Mouse (Mus musculus) liver, postnatal 0 days (tissue): ENCODE results near the gene Nup107. TPM values are rescaled to one million over a fixed set of nuclear protein-coding genes. Genes with fewer than 3 reads are reported as not detected.

Experiments used
- ATAC-seq: fragments of 200-750 bp; cut with Nextera tagmentation; 2 replicates; pipeline ENCODE4 v1.8.0; 2017; ENCODE audit warnings: mild to moderate bottlenecking, moderate library complexity
- DNase-seq: peaks from one replicate; pipeline ENCODE4 v3.0.0-alpha.2; 2016
- H3K27ac ChIP-seq: fragments of 300-500 bp; sonication (generic); 2 replicates; pipeline ENCODE4 v1.5.1; 2014; ENCODE audit warnings: antibody characterized with exemption, moderate library complexity, mild to moderate bottlenecking, low read depth
- H3K27me3 ChIP-seq: fragments of 300-500 bp; sonication (generic); 2 replicates; pipeline ENCODE4 v1.6.1; 2014; ENCODE audit warnings: low read length, control low read depth, mixed read lengths; ENCODE audit not compliant: insufficient read depth
- H3K36me3 ChIP-seq: fragments of 300-500 bp; sonication (generic); replicated peaks from 2 replicates; pipeline ENCODE4 v1.6.1; 2014; ENCODE audit warnings: mild to moderate bottlenecking, control low read depth, low read length, moderate library complexity, mixed read lengths; ENCODE audit not compliant: insufficient read depth
- H3K4me1 ChIP-seq: fragments of 300-500 bp; sonication (generic); 2 replicates; pipeline ENCODE4 v1.6.1; 2014; ENCODE audit warnings: antibody characterized with exemption, mild to moderate bottlenecking, control low read depth; ENCODE audit not compliant: insufficient read depth
- H3K4me2 ChIP-seq: fragments of 300-500 bp; sonication (generic); 2 replicates; pipeline ENCODE4 v1.6.1; 2014; ENCODE audit warnings: low read depth, mild to moderate bottlenecking, low read length, moderate library complexity, mixed read lengths
- H3K4me3 ChIP-seq: fragments of 300-500 bp; sonication (generic); 2 replicates; pipeline ENCODE4 v1.5.1; 2014; ENCODE audit warnings: low read depth, low read length
- H3K9ac ChIP-seq: fragments of 300-500 bp; sonication (generic); replicated peaks from 2 replicates; pipeline ENCODE4 v1.6.1; 2014; ENCODE audit warnings: mild to moderate bottlenecking, moderate library complexity
- H3K9me3 ChIP-seq: fragments of 300-500 bp; sonication (generic); 2 replicates; pipeline ENCODE4 v1.6.1; 2016; ENCODE audit warnings: mild to moderate bottlenecking, control low read depth, low read length, mixed read lengths
- CTCF ChIP-seq: sonication (generic); IDR thresholded peaks from 2 replicates; pipeline ENCODE4 v1.5.1; 2016; ENCODE audit warnings: antibody characterized with exemption, low read depth
- EP300 ChIP-seq: IDR thresholded peaks from 2 replicates; pipeline ENCODE4 v1.6.1; 2016; ENCODE audit warnings: antibody characterized with exemption, low read depth, mild to moderate bottlenecking
- WGBS: fragments of 180-500 bp; shearing (Covaris S2); extraction: QIAGEN DNeasy Blood & Tissue Kit; methylation state at CpG from one replicate; pipeline ENCODE4 v1.1.7; 2014; ENCODE audit not compliant: insufficient replicate concordance; 5-methylcytosine and 5-hydroxymethylcytosine counted together
- polyA plus RNA-seq: library from polyadenylated mRNA; unstranded; fragments of >200 nt; fragmentation: Nextera tagmentation; extraction: Ambion mirVana; gene quantifications from 2 replicates; pipeline ENCODE4 v1.2.1, GENCODE M21; 2015

Nup107 gene
- polyA plus RNA-seq, 1 experiment from 2014 or later = 15.0 TPM

DNA sequence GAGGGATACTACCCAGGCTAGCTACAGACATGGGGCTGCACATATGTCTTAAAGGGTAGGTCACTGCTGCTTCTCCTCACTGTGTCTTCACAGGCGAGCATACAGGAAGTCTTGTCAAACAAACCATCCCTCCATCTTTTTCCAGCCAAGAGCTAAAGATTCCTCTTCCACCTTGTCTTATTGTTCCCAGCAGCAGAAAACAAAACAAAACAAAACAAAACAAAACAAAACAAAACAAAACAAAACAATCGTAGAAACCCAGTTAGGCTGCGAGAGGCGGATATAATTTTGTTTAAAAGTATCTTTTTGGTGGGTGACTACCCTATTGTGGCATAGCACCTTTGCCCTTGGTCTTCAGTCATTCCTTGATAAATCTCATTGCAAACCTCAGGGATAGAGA lies 49.9 kb downstream of the Nup107 start:
- 84% methylated on average over 4 of the region's 4 CpGs for WGBS
- no peak for ATAC-seq

DNA sequence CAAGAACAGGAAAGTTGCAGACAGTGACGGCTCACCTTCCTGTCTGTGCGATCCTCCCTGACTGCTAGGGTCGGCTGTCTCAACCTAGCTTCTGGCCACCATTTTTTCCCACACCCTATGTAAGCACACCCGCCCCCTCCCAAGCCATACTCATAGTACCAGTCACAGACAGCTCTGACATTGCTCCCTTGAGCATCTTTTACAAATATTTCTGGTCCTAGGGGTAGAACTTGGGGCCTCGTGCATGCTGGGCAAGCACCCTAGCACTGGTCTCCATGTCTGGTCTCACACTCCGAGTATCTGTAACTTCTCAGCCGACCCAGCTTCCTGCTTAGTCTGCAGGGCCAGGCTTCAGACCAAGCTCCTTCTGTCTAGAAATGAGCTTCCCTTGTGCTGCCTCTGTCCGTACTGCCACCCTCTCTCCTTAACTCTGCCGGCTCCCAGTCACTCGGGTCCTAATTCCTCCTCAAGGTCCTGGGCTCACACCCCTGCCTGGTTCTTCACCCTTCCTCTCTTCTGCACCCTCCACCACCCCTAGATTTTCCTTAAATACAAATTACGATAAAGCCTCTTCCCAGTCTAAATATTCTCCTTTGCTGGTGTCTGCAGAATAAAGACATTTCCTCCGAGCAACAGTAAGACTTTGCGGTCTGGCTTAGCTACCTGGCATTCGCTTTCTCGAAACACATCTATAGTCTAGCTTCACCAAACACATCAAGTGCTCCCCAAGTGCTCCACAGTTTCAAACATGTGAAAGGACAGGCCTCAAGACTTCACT lies 50.6 kb downstream of the Nup107 start:
- Histone ChIP-seq H3K9me3 (no peaks in the 10 kb centered on the region), H3K9ac (no peak overlapping the region), H3K4me3 (no peak overlapping the region), H3K27me3 (no peaks in the 10 kb centered on the region), H3K36me3 (peaks cover 12% of the 10 kb centered on the region), H3K4me1 (peaks cover 5% of the 10 kb centered on the region; the same call in 1 of the 2 replicates), H3K4me2 (no peak overlapping the region), H3K27ac (no peak overlapping the region)
- 80% methylated on average over 15 of the region's 15 CpGs for WGBS
- no peak for DNase-seq
- no peak for ATAC-seq
- no peak for TF ChIP-seq EP300
- TF ChIP-seq CTCF = no peak

More for the DNA sequence above, 49.9 kb downstream of the Nup107 start:
- DNase-seq = no peak
- Histone ChIP-seq H3K9ac (no peak overlapping the region), H3K4me1 (peaks cover 5% of the 10 kb centered on the region; the same call in 1 of the 2 replicates), H3K36me3 (peaks cover 12% of the 10 kb centered on the region), H3K27ac (no peak overlapping the region), H3K27me3 (no peaks in the 10 kb centered on the region), H3K4me3 (no peak overlapping the region), H3K9me3 (no peaks in the 10 kb centered on the region), H3K4me2 (no peak overlapping the region)
- TF ChIP-seq EP300 (no peak), CTCF (no peak)

DNA sequence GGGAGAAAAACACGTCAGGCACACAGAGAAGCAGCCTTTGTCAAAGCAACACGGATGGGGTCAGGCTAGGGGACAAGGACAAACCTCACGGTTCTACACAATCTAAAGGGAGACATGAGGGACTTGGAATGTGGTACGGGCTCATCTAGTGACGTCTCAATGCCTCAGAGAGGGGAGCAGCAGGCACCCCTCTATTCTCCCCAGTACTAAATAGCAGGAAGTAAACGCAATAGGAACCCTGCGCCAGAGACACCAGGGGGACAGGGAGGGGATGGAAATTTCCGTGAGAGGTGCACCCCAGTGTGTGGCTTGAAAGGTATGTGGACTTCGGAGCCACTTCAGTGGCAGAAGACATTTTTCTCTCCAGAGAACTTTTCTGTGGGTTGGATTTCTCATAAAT lies 51.6 kb downstream of the Nup107 start:
- Histone ChIP-seq H3K4me3 (no peak overlapping the region), H3K4me1 (peaks cover 7% of the 10 kb centered on the region; the same call in 1 of the 2 replicates), H3K36me3 (peaks cover 12% of the 10 kb centered on the region), H3K9me3 (no peaks in the 10 kb centered on the region), H3K27ac (no peak overlapping the region), H3K9ac (no peak overlapping the region), H3K27me3 (no peaks in the 10 kb centered on the region), H3K4me2 (no peak overlapping the region)
- TF ChIP-seq EP300 = no peak
- no peak for TF ChIP-seq CTCF
- 81% methylated on average over 9 of the region's 9 CpGs for WGBS
- DNase-seq = no peak
- ATAC-seq = no peak

DNA sequence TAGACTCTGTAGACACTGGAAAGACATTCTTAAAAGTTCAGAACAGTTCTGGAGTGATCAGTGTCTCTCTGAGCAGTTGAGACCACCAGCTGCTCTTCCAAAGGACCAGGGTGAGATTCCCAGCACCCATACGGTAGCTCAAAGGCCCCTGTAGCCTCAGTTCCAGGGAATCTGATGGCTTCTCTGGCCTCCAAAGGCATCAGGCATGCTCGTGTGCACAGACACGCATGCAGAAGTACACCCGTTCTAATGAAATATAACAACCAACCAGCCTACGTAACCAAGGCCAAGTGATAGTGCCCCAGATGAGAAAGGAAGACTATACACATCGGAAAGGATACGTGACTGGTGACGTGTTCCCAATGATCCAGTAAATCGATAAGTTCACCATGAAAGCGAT lies 52.3 kb downstream of the Nup107 start:
- H3K36me3 ChIP-seq = peaks cover 12% of the 10 kb centered on the region
- no peak overlapping the region for H3K4me3 ChIP-seq
- 91% methylated on average over 10 of the region's 10 CpGs for WGBS
- H3K4me2 ChIP-seq = no peak overlapping the region
- no peak overlapping the region for H3K27ac ChIP-seq
- no peak overlapping the region for H3K9ac ChIP-seq
- H3K9me3 ChIP-seq = no peaks in the 10 kb centered on the region
- no peaks in the 10 kb centered on the region for H3K27me3 ChIP-seq
- peaks cover 3% of the 10 kb centered on the region; the same call in 1 of the 2 replicates for H3K4me1 ChIP-seq
- no peak for TF ChIP-seq CTCF
- TF ChIP-seq EP300 = no peak
- DNase-seq = no peak
- no peak for ATAC-seq

DNA sequence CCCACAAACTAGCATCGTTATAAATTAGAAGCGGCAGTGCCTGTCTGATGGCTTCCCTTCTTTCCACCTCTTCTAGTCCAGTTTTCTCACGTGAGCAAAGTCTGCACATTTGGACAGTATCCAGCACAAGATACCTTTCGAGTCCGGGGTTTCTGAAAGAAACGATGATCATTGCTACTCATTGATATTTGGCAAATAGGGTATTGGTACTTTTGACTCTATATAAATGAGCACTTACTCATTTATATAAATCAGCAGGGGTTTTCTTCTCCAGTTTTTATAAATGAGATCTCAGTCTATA lies 52.9 kb downstream of the Nup107 start:
- TF ChIP-seq EP300 = no peak
- TF ChIP-seq CTCF = no peak
- H3K9ac ChIP-seq = no peak overlapping the region
- ATAC-seq (no peak), DNase-seq (no peak)
- no peaks in the 10 kb centered on the region for H3K9me3 ChIP-seq
- 92% methylated on average over 6 of the region's 6 CpGs for WGBS
- 0 out of 2 replicates have a peak, but pooled peaks cover 2% of the 10 kb centered on the region for H3K4me1 ChIP-seq
- no peak overlapping the region for H3K4me3 ChIP-seq
- peaks cover 12% of the 10 kb centered on the region for H3K36me3 ChIP-seq
- no peaks in the 10 kb centered on the region for H3K27me3 ChIP-seq
- no peak overlapping the region for H3K4me2 ChIP-seq
- no peak overlapping the region for H3K27ac ChIP-seq

DNA sequence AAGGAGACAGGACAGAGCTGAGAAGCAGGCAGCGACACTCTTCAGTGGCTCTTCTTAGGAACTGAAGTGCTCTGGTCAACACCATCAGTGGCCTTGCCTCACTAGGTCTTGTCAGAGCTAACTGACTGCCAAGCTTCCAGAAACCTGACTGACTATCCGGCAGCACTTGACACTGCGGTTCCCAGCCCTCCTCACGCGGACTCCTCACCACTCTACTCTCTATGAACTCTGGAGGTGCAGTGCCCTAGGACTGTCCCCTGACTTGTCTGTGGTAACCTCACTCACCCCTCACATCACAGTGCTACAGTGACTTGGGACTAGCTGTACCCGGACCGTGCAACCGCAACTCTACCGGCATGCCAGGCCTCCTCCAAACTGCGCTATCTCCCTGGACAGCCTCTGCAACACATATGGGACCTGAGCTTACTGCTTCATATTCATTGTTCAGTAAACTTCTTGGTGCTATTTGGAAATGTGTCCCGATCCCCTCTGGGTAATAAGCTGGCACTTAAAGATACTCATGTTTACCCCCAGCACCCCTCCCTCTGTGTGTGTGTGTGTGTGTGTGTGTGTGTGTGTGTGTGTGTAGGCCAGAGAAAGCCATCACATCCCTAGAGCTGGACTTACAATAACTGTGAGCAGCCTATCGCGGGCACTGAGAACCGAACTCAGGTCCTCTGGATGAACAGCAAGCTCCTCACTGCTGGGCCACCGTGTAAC lies 53.4 kb downstream of the Nup107 start:
- TF ChIP-seq EP300 (no peak), CTCF (no peak)
- WGBS = 88% methylated on average over 15 of the region's 15 CpGs
- no peak for ATAC-seq

More for the DNA sequence above, 53.4 kb downstream of the Nup107 start:
- no peak overlapping the region for H3K4me3 ChIP-seq
- H3K27me3 ChIP-seq = no peaks in the 10 kb centered on the region
- no peak overlapping the region for H3K4me2 ChIP-seq
- no peaks in the 10 kb centered on the region for H3K9me3 ChIP-seq
- peaks cover 12% of the 10 kb centered on the region for H3K36me3 ChIP-seq
- 0 out of 2 replicates have a peak, but pooled peaks cover 2% of the 10 kb centered on the region for H3K4me1 ChIP-seq
- no peak overlapping the region for H3K27ac ChIP-seq
- DNase-seq = no peak
- no peak overlapping the region for H3K9ac ChIP-seq
